Mouse (Mus musculus) midbrain, embryonic 12.5 days (tissue): Measurements from ENCODE around the gene Eef1a1. TPM values are rescaled to one million over a fixed set of nuclear protein-coding genes. Genes with fewer than 3 reads are reported as not detected.
A peak's percentile ranks its signal among the peaks of the same experiment; 100 is the strongest.
"Not testable (repeated sequence)": the region's sequence is repeated elsewhere in the genome, so short reads cannot be mapped to it uniquely, and the experiment has no call there.

Experiments
- ATAC-seq: fragments of 200-750 bp; cut with Nextera tagmentation; 2 replicates; pipeline ENCODE4 v1.8.0; 2017; ENCODE audit warnings: low read depth, moderate TSS enrichment, moderate library complexity; ENCODE audit not compliant: low FRiP score
- H3K27ac ChIP-seq: fragments of 300-500 bp; sonication (generic); replicated peaks from 2 replicates; pipeline ENCODE4 v1.5.1; 2016; ENCODE audit warnings: mild to moderate bottlenecking
- H3K27me3 ChIP-seq: fragments of 300-500 bp; sonication (generic); 2 replicates; pipeline ENCODE4 v1.6.1; 2016; ENCODE audit warnings: mild to moderate bottlenecking
- H3K36me3 ChIP-seq: fragments of 300-500 bp; sonication (generic); 2 replicates; pipeline ENCODE4 v1.6.1; 2016
- H3K4me1 ChIP-seq: fragments of 300-500 bp; sonication (generic); 2 replicates; pipeline ENCODE4 v1.6.1; 2016
- H3K4me2 ChIP-seq: fragments of 300-500 bp; sonication (generic); replicated peaks from 2 replicates; pipeline ENCODE4 v1.6.1; 2016; ENCODE audit warnings: mild to moderate bottlenecking, moderate library complexity
- H3K4me3 ChIP-seq: fragments of 300-500 bp; sonication (generic); 2 replicates; pipeline ENCODE4 v1.5.1; 2016; ENCODE audit warnings: mild to moderate bottlenecking
- H3K9ac ChIP-seq: fragments of 300-500 bp; sonication (generic); replicated peaks from 2 replicates; pipeline ENCODE4 v1.6.1; 2016; ENCODE audit warnings: mild to moderate bottlenecking, moderate library complexity
- H3K9me3 ChIP-seq: fragments of 300-500 bp; sonication (generic); 2 replicates; pipeline ENCODE4 v1.6.1; 2016; ENCODE audit warnings: mild to moderate bottlenecking
- WGBS: fragments of 180-500 bp; shearing (Covaris S2); methylation state at CpG from one replicate; pipeline ENCODE4 v1.1.7; 2016; 5-methylcytosine and 5-hydroxymethylcytosine counted together
- polyA plus RNA-seq: library from polyadenylated mRNA; unstranded; fragments of >200 nt; fragmentation: Nextera tagmentation; extraction: Ambion mirVana; gene quantifications from 2 replicates; pipeline ENCODE4 v1.2.1, GENCODE M21; 2016

The Eef1a1 gene
- polyA plus RNA-seq, 1 experiment from 2014 or later: 3,350 TPM

GRCm38 (mm10) chr9:78521689-78522088, 32.7 kb upstream of the Eef1a1 start:
- Histone ChIP-seq H3K27me3 (no peaks in the 10 kb centered on the region), H3K36me3 (peaks cover 16% of the 10 kb centered on the region), H3K9me3 (no peaks in the 10 kb centered on the region), H3K4me2 (peak overlapping the region; percentile 77), H3K27ac (peak overlapping the region; percentile 90), H3K9ac (peak overlapping the region; percentile 68), H3K4me3 (peak overlapping the region; percentile 65), H3K4me1 (peaks cover 17% of the 10 kb centered on the region)
- 25% methylated on average over 14 of the region's 14 CpGs for WGBS
- ATAC-seq: no peak

DNA sequence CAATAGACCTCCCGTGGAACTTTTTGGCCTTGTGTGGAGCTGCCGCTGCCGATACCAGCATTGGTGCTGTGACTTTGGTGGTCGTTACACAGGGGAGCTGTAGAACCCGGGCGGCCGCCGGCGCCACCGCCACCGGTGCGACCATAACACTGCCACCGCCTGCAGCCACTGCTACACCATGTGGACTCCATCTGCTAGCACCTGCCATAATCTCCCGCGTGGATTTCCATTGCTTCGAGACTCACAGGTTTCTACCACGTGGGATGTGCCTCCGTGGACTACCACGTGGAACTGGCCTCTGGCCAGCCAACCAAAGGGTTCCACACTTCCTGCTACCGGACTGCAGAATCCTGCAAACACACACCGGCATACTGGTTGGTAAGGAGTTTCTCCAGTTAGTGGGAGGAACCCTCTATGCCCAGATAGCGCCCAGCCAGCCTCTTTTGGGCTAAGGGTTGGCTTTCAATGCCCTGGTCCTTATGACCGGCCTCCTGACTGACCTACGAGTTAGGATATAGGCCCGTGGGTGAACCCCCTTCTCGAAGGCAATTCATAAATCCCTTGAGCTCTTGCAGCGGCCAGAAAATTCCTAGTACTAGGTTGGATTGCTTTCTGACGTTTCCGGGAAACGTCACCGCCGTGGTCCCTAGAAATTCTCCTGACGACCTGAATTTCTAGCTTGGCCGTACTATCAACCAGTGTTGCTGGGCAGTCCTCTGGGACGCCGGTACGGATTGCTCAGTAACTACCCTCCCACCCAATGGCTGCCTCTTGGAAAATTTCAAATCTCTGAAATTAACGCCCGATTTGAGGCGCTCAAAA, 32.0 kb upstream of the Eef1a1 start:
- Histone ChIP-seq H3K36me3 (peaks cover 16% of the 10 kb centered on the region), H3K9me3 (no peaks in the 10 kb centered on the region), H3K4me1 (peaks cover 15% of the 10 kb centered on the region), H3K27ac (peak overlapping the region; percentile 90), H3K4me3 (peak overlapping the region; percentile 65), H3K9ac (peak overlapping the region; percentile 68), H3K27me3 (no peaks in the 10 kb centered on the region), H3K4me2 (peak overlapping the region; percentile 77)
- peak; percentile 75 for ATAC-seq
- WGBS: 2% methylated on average over 40 of the region's 40 CpGs

- Histone ChIP-seq H3K9me3 (no peaks in the 10 kb centered on the region), H3K9ac (peak overlapping the region; percentile 68), H3K4me3 (peak overlapping the region; percentile 65), H3K27me3 (no peaks in the 10 kb centered on the region), H3K4me1 (peaks cover 15% of the 10 kb centered on the region), H3K36me3 (peaks cover 10% of the 10 kb centered on the region), H3K27ac (peak overlapping the region; percentile 90), H3K4me2 (peak overlapping the region; percentile 77)
- 2% methylated on average over 15 of the region's 15 CpGs for WGBS
- peak; percentile 90 for ATAC-seq
Measured at GRCm38 (mm10) chr9:78520127-78520779, 31.3 kb upstream of the Eef1a1 start.

- not testable (repeated sequence) for H3K27me3 ChIP-seq, H3K4me3 ChIP-seq, ATAC-seq, H3K4me2 ChIP-seq, H3K36me3 ChIP-seq, H3K9ac ChIP-seq, H3K27ac ChIP-seq, H3K9me3 ChIP-seq
- peaks cover 15% of the 10 kb centered on the region for H3K4me1 ChIP-seq
- WGBS: 71% methylated on average over 3 of the region's 3 CpGs
Measured at GRCm38 (mm10) chr9:78517237-78517636, 28.3 kb upstream of the Eef1a1 start.

GRCm38 (mm10) chr9:78516125-78516524, 27.2 kb upstream of the Eef1a1 start:
- H3K9me3 ChIP-seq: no peaks in the 10 kb centered on the region
- H3K9ac ChIP-seq: no peak overlapping the region
- no peaks in the 10 kb centered on the region for H3K36me3 ChIP-seq
- no peak overlapping the region for H3K4me2 ChIP-seq
- H3K4me3 ChIP-seq: no peak overlapping the region
- peaks cover 11% of the 10 kb centered on the region for H3K4me1 ChIP-seq
- H3K27me3 ChIP-seq: no peaks in the 10 kb centered on the region
- H3K27ac ChIP-seq: peak overlapping the region; percentile 42; the same call in 1 of the 2 replicates
- no peak for ATAC-seq
- WGBS: 77% methylated on average over 3 of the region's 3 CpGs

GRCm38 (mm10) chr9:78514681-78515080, 25.7 kb upstream of the Eef1a1 start:
- Histone ChIP-seq H3K4me2 (no peak overlapping the region), H3K4me1 (peaks cover under 1% of the 10 kb centered on the region; the same call in 1 of the 2 replicates), H3K27ac (no peak overlapping the region), H3K4me3 (no peak overlapping the region), H3K9ac (no peak overlapping the region), H3K27me3 (no peaks in the 10 kb centered on the region), H3K9me3 (no peaks in the 10 kb centered on the region), H3K36me3 (no peaks in the 10 kb centered on the region)
- ATAC-seq: no peak
- WGBS: 87% methylated on average over 4 of the region's 4 CpGs

GRCm38 (mm10) chr9:78513776-78514500, 25.0 kb upstream of the Eef1a1 start:
- Histone ChIP-seq H3K4me3 (no peak overlapping the region), H3K36me3 (no peaks in the 10 kb centered on the region), H3K27me3 (no peaks in the 10 kb centered on the region), H3K9ac (no peak overlapping the region), H3K9me3 (no peaks in the 10 kb centered on the region), H3K4me1 (no peaks in the 10 kb centered on the region), H3K4me2 (no peak overlapping the region), H3K27ac (no peak overlapping the region)
- no peak for ATAC-seq
- 83% methylated on average over 6 of the region's 6 CpGs for WGBS

DNA sequence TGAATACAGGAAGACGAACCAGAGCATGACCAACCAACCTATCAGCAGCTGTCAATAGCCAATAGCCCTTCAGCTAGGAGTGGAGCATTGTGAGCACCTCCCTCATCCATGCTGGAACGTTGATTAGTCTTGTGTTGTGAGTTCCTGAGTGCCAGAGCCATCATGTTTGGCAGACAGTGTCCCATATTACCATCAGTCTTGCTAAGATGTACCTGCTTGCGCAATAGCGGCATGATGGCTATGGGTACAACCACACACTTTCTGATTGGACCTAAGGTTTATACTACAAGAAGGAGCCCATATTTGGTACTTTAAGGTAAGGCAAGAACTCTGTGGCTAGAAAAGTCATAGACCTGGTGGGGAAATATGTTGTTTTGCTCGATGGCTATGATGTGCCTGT, 22.8 kb upstream of the Eef1a1 start:
- Histone ChIP-seq H3K27ac (no peak overlapping the region), H3K9me3 (no peaks in the 10 kb centered on the region), H3K4me3 (no peak overlapping the region), H3K27me3 (no peaks in the 10 kb centered on the region), H3K36me3 (no peaks in the 10 kb centered on the region), H3K4me1 (no peaks in the 10 kb centered on the region), H3K4me2 (no peak overlapping the region), H3K9ac (no peak overlapping the region)
- ATAC-seq: no peak
- 90% methylated on average over 5 of the region's 5 CpGs for WGBS

DNA sequence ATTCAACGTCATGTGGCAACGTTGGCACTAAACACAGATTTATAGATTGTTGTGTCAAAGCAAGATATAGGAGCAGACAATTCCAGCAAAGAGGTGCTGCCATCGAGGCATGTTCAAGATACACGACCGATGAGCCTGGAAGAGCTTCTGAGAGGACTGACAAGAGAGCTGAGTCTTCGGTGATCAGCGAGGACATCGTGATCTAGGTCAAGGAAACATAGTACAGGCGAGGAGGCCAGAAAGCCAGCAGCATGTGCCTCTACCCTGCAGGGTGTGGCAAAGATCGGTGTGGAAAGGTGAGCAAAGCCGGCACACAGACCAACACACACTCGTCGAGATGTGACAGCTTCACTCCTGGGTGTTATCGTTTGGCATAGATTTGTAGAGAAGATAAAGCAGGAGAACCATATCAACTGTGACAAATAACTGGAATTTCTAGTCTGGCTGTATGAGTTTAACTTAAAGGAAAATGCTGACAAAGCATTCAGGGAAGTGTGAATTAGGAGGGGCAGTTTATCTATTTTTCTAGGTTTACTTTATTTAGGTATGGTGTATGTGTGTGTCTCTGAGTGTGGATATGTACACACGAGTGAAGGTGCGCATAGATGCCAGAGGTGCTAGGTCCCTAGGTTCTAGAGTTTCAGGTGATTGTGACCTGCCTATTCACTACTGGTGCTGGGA, 19.3 kb upstream of the Eef1a1 start:
- no peak overlapping the region for H3K27ac ChIP-seq
- peaks cover 6% of the 10 kb centered on the region for H3K4me1 ChIP-seq
- H3K36me3 ChIP-seq: no peaks in the 10 kb centered on the region
- no peak overlapping the region for H3K9ac ChIP-seq
- H3K4me2 ChIP-seq: no peak overlapping the region
- WGBS: 92% methylated on average over 16 of the region's 16 CpGs
- ATAC-seq: no peak
- H3K27me3 ChIP-seq: no peaks in the 10 kb centered on the region
- H3K9me3 ChIP-seq: no peaks in the 10 kb centered on the region
- no peak overlapping the region for H3K4me3 ChIP-seq

- H3K4me3 ChIP-seq: no peak overlapping the region
- ATAC-seq: no peak
- WGBS: 88% methylated on average over 7 of the region's 7 CpGs
- H3K36me3 ChIP-seq: no peaks in the 10 kb centered on the region
- peaks cover 16% of the 10 kb centered on the region for H3K4me1 ChIP-seq
- no peak overlapping the region for H3K27ac ChIP-seq
- H3K9me3 ChIP-seq: no peaks in the 10 kb centered on the region
- no peaks in the 10 kb centered on the region for H3K27me3 ChIP-seq
- H3K4me2 ChIP-seq: no peak overlapping the region
- no peak overlapping the region for H3K9ac ChIP-seq
Measured at GRCm38 (mm10) chr9:78506722-78507077, 17.7 kb upstream of the Eef1a1 start.

DNA sequence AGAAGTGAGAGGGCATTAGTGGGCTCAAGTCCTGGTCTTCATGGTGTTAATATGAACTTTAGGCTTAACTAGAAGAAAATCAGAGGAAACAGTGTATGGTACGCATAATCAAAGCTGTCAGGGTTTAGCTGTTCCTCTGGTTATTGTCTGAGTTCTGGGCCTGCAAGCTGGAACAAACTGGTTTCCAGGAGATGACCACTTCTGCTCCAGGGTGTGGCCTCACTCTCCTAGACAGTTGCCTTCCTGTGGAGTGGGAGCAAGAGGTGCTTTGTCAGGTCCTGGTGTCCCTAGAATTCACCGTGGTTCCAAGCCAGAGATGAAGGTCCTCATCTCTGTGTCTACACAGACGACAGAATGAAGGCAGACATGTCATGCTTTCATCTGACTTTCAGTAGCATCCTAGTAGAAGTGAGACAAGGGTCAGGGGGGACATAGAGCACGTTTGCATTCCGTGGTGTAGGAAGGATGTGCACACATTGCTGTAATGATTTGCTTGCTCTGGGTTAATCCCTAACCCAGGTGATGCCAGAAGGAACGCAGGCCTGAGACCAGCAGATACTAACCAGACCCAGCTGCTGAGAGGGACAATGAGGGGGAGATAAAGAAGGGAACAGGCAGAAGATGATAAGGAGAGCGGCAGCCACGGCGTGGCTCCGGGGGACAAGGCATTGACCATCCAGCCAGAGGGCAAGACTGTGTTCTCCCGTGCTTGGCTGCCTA, 17.2 kb upstream of the Eef1a1 start:
- ATAC-seq: no peak
- Histone ChIP-seq H3K27me3 (no peaks in the 10 kb centered on the region), H3K9me3 (no peaks in the 10 kb centered on the region), H3K36me3 (no peaks in the 10 kb centered on the region), H3K9ac (no peak overlapping the region), H3K4me1 (peaks cover 19% of the 10 kb centered on the region), H3K4me3 (no peak overlapping the region), H3K4me2 (no peak overlapping the region), H3K27ac (no peak overlapping the region)
- WGBS: 70% methylated on average over 11 of the region's 11 CpGs
